Mouse (Mus musculus) thymus, postnatal 4 days (tissue): ENCODE results near the gene Lnx2.

Experiments
- DNase-seq: peaks from one replicate; pipeline ENCODE4 v3.0.0; 2021

The Lnx2 gene

DNA sequence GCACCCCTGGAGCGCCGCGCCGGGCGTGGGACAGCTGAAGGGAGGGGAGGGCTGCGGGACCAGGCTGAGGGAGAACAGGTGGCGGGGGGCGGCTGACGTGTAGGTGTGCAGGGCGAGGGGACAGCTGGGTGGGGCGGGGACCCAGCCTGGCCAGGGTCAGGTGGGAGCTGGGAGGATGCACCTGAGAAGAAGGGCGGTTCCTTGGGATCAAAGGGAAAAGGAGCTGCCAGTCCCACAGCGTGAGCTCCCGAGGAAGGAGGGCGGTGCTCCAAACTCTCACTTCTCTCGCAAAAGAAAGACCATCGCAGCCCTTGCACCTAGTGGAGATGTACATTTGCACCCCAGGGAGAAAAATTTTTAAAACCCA, 396 bp upstream of the Lnx2 start, which contains the start of gene Polr1d:
TSS of gene Polr1d (plus strand) at position 252 of the 367 bp plus-strand sequence.
- DNase-seq = no peak

DNA sequence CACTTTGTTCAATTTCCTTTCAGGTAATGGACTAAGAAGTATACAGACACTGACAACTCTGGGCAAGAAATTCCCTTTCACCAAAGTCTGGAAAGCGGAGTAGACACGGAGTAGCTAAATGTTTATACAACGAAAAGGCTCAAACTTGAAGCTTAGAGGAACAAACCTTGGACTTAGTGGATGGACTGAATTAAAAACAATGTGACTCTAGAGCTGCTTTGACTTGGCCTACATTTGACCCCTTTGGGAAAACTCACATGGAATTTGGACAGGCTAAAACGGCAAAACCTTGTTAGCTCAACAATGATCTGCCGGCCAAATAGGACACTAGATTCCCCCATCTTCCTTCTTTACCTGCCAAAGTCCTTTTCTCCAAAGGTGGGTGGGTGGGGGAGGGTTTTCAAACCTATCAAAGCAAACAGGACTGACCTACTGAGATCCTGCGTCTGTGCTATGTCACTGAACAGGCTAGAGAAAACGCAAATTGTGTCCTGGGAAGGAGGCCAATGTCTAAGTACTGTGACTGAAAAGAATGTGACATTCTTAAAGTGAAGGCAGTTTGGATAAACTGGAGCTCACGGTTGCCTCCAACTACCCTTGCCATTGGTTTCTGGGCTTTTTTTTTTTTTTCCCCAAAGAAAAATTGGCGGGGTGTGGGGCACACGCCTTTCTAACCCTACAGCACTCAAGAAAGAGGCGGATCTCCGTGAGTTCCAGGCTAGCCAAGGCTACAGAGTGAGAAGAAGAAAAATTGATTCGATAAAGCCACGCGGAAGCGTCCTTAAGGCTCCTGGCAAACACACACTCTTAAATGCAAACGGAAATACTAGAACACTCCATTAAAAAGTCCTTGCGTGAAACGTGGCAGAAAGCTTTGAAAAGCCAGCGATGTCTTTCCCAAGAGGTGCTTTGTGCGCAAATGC, 1.0 kb downstream of the Lnx2 start:
- no peak for DNase-seq

DNA sequence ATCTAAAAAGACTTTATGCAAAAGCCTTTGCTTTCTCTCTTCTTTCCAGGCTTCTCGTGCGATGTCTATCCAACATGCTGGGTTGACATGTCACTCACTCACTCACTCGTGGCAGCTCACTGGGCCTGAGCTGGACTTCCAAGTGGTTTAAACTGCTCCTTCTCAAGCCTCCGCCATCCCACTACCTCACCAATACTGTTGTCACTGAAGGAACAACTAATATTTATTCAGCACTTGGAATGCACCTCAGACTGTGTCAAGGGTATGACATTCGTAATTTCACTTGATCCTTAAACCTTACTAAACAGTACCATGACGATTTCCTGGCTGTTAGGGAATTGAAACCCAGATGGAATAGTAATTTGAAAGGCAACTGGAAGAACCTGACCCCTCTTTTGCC, 2.6 kb downstream of the Lnx2 start:
- no peak for DNase-seq

DNA sequence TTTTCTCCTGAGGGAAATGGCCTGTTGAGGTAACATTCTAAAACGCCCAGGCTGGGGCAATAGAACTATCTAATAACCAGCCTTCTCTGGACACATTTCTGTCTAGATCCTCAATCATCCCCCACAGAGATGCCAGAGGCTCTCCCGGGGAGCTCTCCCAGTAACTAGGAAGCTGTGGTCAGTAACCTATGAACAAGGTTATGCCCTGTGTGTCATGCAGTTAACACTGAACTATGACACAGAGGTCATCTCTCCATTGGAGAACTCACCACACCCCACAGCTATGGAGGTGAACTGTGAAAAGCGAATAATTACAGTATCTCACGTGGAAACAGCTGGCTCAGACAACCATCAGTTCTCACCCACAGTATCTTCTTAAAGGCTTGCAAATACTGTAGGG, 4.5 kb downstream of the Lnx2 start:
- DNase-seq = no peak

DNA sequence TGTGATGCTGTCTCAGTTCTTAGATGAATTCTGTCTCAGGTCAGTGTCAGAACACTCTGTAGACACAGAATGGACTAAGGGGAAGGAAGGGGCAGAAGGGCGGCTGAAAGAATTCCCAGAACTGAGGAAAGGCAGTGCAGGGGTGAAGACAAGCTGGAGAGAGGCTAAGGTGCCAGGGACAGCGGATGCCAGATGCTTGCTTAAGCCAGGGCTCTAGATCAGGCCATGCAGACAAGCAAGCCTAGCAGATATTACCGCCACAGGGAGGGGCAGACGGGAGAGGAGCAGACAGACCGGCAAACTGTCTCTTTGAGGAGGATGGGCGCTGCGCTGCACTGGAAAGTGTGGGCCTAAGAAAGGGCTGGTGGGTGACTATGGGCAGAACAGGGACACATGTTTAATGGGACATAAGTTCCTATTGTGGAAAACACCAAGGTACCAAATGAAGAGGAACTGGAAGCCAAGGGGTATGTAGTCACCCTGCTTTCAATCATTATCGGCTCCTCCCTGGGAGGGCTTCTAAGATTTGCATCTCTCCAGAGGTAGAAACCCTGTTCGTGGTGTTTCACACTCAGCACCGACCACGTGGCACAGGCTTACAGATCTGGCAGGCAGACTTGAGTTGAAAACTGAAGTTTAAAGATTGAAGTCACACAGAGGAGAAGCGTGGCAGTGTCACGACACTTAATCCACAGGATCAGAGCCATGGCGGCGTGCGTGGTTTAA, 5.4 kb downstream of the Lnx2 start:
- DNase-seq = peak; percentile 22

DNA sequence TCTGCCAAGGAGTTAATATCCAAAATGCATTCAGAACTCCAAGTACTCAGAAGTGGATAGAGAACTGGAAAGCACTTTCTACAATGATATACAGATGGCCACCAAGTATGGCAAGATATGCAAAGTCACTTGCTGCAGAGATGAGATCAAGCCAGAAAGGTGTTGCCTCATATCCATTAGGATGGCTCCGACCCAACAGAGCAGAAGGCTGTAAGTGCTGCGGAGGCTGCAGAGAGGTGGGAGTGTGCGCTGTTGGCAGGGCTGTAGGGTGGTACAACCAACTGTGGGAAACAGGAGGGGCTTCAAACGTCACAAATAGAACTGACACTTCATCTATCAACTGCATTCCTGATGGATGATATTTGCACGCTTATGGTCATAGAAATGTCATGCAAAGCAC, 7.5 kb downstream of the Lnx2 start:
- DNase-seq = no peak

DNA sequence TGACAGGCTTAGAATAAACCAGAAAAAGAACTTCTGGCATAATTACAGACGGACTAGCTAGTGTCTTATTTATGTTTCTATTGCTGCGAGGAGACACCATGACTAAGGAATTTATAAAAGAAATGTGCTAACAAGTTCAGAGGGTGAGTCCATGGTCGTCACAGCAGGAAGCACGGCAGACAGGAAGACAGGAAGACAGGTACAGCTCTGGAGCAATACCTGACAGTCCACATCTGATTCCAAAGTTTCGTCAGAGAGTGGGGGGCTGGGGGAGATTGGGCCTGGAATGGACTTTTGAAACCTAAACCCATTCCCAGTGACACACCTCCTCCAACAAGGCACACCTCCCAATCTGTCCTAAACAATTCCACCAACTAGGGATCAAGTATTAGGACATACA, 9.4 kb downstream of the Lnx2 start:
- DNase-seq = no peak

DNA sequence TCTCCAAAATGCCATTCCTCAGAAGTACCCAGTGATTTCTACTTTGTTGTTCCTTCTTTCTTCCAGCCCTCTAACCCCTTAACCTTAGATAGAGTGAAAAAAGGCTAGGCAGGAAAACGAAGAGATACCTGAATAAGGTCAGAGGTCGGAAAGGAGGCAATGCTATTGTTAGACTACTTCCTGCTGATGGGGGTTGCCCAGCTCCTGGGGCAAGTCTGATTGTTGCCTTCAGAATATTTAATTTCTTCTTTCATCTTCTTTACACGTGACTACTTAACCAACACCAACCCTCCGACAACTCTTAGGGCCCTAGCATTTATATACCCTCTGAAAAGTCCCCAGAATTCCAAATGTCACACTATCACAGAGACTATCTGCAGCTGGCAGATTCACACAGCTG, 10.3 kb downstream of the Lnx2 start:
- no peak for DNase-seq

DNA sequence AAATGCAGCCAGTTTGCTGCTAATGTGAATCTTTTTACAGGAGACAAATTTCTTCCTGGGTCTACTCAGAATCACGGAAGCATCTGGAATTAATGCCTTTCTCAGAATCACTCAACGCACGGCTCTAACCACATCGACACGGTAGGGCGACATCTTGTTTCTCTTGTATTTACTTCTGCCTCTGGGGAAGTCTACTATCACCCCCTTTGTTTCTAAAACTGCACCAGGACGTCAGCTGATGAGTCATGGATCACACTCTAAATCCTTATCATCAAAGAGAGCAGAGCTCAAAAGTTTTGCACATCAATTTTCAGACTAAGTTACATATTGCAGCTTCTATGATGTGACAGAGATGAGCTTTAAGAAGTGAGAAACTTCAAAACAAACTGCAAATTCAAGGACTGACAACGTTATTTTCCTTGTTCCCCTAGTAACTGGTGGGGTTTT, 13.1 kb downstream of the Lnx2 start:
- no peak for DNase-seq

DNA sequence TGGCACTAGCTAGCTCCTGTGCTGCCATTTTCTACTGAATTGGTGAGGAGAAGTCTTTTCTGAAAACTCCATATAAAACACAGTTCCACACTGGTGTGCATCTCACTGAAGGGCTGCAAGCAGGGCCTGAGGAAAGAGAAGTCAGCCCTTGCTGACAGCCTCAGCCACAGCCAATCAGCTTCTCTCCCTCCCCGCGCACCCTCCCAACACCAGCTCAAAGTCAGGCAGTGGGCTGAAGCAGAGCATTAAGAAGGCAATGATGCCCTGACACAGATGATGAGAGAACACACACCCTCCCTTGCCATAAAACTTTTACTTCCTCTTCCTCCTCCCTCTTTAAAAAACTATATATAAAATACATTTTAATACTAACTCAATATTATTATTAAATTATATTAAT, 16.4 kb downstream of the Lnx2 start:
- DNase-seq = peak; percentile 59

DNA sequence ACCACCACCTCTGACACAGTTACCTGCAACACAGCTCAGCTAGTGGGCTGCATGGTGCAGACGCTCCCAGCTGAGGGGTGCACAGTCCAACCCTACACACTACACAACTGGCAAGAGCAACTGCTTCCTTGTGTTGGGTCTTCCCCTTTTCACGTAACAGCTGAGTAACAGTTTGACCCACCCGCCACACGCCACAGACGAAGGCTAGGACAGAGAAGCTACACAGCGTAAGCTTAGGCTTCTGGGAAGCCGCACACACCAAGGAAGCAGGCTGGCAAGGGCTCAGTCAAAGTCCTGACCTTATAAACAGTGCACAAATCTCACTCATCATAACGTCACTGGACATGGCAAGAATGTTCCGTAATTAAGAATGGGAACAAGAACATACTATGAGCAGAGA, 17.1 kb downstream of the Lnx2 start:
- DNase-seq = no peak

DNA sequence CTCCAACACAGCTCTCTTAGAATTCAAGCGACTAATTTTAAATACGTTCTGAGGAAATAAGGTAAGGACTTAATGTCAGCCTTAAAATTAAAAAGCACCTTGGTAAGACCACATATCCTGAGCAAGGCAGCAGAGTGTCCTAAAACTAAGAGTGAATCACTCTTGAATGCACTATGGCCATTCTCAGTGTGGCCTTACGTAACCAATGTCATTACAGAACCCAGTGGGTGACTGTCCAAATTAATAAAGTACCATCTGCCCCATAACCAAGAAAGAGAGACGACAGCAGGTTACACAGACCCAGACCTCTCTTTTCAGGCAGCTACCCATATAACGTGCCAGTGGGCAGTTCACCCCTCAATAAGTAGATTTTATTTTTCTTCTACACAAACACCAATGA, 17.7 kb downstream of the Lnx2 start:
- no peak for DNase-seq

DNA sequence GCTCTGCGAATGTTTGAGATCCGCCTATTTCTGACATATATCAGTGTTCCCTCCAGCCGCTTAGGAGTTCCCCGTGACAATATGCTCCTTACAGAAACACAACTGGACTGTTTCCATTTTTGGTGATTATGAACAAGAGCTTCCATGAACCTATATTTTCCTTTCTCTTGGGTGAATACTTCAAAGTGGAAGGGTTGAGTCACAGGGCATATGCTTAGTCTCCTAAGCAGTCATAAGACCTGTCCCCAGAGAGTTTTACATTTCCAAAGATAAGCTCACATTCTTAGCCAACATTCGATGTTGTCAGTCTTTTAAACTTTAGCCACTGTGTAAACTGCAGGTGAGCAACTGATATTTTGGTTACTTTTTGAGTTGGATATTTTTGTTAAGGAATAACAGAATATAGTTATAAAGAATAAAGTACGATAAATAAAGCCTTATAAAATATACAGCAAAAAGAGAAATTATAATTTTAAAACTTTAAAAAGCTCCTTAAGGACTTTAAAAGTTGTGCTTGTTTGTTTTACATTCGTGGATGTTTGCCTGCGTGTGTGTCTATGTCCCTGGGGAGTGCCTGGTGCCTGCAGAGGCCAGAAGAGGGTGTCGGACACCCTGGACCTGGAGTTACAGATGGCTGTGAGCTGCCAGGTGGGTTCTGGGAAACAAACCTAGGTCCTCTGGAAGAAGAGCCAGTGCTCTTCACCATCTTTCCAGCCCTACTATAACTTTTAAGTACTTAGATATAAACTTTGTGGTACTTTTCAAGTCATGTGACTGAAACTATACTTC, 18.6 kb downstream of the Lnx2 start:
- DNase-seq = no peak

DNA sequence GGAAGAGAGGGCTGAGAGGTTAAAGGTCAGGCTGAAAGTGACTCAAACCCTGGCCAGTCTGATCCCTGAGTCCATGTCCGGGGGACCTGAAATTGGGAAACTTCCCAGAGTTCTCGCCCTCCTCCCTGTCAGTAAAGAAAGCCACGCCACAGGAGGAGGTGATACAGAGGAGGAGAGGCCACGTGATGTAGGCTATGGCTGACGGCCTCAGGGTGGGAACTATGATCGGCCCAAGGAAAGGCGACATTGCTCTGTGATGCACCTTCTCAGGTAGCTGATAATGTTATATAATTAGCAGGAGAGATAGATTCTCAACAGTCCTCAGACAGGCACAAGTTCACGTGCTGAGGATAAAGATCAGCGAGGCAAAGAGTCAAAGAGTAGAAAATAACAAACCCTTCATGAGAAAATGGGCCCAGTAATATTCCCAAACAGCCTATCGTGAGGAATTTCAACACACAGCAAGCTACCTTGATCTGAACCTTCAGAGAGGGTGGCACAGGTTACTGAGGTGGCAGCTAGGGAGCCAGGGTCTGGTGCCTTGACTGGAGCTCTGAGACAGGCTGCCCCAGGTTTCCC, 19.6 kb downstream of the Lnx2 start:
- DNase-seq = no peak

DNA sequence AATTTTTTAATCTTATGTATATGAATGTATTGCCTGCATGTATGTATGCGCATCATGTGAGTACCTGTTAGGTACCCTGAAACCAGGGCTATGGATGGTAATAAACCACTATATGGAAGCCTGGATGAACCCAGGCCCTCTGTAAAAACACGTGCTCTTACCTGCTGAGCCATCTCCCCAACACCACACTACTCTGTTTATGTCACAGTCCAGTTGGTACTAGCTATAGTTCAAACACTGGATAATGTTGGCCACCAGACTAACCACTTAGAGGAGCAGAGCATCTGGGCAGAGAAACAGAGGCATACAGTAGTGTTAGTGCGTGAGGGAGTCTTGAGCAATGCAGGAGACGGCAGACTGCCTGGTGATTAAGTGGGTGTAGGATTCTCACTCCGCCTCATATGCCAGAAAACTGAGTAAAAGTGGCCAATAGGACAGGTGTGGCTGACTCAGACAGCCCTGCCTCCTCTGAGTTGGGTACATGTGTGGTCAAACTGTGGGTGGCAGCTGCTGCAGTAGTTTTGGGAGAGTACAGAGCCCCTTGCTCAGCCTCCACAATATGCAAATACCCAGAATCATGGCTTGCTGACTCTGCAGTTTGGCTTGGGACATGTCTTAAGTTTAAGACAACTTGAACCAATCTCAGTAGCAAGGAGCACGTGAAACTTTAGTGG, 20.7 kb downstream of the Lnx2 start:
- DNase-seq = no peak

DNA sequence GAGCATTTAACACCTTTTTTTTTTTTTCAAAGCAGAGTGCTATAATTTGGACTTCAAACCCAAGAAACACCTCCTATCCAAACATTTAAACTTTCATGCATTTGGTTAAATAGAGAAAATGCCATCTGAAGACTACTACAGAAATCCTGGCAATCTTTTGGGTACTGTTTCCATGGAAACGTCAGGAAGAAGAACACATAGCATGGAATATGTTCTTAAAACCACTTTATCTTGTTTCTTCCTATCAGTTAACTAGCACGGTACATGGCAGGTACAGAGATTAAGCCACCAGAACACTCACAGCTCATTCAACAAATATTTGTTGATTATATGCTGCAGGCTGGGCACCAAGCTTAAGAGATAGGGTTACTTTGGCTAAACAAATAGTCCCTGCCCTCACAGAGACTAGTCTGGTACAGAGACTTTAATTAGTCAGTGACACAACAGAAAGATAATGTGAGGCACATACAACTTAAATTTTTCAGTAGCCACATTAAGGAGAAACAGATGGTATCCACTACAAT, 21.6 kb downstream of the Lnx2 start:
- DNase-seq = no peak

DNA sequence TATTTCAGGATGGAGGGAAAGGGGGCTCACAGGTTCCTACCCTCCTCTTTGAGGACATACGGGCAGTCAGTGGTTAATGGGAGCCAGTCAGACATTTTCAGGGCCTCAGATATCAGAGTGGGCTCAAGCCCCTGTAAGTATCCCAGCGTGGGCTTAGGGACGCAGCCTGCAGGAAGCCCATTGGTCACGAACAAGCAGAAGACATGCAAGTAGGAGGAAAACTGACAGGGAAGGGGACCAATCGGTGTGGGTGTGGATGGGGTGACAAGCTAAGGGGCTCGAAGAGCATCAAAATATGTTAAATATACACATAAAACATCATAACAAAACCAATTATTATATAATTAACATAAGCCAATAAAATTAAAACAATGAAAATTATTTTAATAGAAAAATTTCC, 22.1 kb downstream of the Lnx2 start:
- no peak for DNase-seq

DNA sequence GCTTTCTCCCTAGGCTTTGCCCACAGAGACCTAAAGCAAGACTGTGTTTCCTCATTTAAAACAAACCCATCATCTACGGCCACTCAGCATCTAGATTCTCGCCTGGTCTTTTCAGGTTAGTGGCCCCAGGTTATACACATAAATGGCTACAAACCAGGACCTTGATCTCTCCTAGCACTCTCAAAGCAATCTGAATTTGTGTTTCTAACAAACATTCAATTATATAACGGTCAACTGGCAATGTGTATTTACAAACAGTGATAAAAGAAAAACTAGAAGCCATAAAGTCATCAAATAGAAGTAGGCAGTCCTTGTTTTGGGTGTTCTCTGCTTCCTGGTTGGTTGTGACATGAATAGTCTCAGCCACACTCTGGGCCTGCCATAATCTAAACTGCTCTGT, 22.9 kb downstream of the Lnx2 start:
- no peak for DNase-seq

DNA sequence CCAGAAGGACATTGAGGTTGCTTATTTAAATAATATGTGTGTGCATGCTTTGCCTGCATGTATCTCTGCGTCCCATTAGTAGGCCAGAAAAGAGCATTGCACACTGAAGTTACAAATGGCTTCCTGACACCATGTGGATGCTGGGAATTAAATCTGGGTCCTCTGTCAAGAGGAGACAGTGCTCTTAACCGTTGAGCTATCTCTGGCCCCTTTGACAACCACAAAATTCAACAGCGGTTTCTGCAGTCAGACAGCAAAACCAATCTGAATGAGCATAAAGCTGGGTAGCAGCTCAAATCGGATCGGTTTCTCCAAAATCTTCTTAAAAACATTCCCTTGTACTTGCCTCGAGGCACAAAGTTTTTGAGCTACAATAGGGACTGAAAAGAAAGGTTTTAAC, 23.3 kb downstream of the Lnx2 start:
- DNase-seq = no peak

DNA sequence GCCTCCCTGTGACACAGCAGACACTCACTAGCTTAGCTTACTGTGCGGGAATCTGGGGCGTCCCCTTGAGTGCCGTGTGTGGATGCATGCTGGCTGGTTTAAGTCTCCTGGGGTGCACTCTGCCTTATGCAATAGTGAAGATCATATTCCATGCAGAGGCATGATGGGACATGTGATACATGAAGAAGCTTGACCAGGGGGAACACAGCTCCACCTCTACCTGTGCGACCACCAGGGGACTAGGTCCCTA, 24.2 kb downstream of the Lnx2 start:
- DNase-seq = no peak

DNA sequence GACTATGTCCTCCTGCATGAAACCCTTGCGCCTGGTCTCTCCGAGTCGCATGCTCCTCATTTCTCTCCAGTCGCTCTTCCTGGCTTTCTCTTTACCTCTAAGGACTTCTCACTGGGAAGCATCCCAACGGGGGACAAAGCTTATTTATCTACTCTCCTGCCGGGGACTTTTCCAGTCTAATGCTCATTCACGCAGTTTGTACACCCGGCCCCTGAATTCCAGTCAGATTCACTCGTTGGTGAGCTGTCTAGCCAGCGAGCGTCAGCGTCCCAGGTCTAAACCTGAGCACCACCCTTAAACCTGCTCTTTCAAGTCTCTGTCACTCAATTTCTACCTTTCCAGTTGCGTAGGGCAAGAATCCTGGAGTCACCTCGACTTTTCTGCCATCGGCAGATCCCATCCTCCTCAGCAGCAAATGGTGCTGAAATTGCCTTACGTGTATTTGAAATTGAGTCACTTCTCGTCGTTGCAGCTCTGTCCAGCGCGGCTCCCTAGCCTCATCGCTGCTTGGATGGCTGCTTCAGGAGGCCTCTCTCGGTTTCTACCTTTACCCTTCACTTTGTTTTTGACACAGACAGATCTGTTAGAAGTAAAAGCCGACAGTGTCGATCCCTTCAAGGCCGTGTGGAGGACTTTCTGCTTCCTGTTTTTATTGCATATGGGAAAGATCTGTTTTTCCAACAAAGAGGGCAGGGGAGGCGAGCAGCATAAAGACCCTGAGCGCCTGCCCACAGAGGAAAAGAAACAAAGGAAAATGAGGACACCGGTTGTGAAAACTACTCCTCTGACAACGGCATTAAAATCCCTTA, 24.7 kb downstream of the Lnx2 start:
- DNase-seq = no peak
